Comparison of ENCODE assay signal across 8 mouse cellular contexts in the genomic region with DNA sequence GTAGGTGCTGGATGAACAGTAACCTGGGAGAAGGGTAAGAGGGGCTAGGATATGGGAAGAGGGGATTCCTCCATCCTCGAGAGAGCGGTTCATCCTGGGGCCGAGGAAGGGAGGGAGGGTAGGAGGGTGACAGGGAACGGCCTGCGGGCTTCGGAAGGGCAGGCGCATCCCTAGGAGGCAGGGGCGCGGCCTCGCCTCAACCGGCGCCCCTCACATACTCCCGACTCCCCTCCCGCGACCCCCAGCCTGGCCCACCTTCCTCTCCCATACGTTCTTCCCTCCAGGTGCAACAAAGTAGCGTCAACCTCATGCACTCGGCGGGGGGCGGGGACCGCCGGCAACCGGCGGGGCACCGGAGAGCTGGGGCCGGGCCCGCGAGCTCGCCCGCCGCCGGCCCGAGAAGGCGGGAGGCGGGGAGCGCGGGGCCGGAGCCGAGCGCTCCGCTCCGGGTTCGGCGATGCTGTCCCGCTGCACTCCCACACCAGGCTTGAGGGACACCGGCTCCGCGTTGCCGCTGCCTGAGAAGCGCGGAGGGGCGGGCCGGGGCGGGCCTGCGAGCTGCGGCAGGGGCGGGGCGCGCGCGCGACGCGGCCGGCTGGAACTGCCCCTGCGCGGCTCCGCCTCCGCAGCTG. TPM values are rescaled to one million over a fixed set of nuclear protein-coding genes. Genes with fewer than 3 reads are reported as not detected.
DNase-seq lines count a peak whose midpoint lies in the region; ATAC-seq and TF ChIP-seq lines count a peak whose summit lies in the region.

A gene (minus strand): TSS at position 513 of the 632 bp plus-strand sequence.

- H3K4me3 ChIP-seq in heart, embryonic 13.5 days: peak within 1 kb of the TSS; percentile 70
- peak within 1 kb of the TSS; percentile 72 to 97 for H3K4me3 ChIP-seq in MEL (ENCODE audit: control insufficient read depth in 1 of 2, insufficient read depth in 1 of 2, low read depth in 2 of 2, low read length in 2 of 2)
- peak within 1 kb of the TSS; percentile 81 for H3K4me3 ChIP-seq in embryonic facial prominence, embryonic 14.5 days (ENCODE audit: low read depth, low read length)
- peak within 1 kb of the TSS; percentile 66 for H3K4me3 ChIP-seq in intestine, postnatal 0 days (ENCODE audit: low read depth, low read length)
- peak within 1 kb of the TSS; percentile 85 for H3K4me3 ChIP-seq in midbrain, embryonic 12.5 days

- peak in 1 of 2 experiments; percentile 30; a peak in 1 of 4 replicates for TF ChIP-seq POLR2A in MEL (IDR thresholded peaks at IDR 0.05; ENCODE audit: control insufficient read depth in 1 of 2, insufficient read depth in 1 of 2, low read depth in 1 of 2, low read length in 2 of 2, poor library complexity in 1 of 2)

- H3K36me3 ChIP-seq in heart, embryonic 13.5 days: peaks cover 26% of the 10 kb centered on the region
- 0 out of 4 replicates have a peak, but pooled peaks cover 0 to 5% of the 10 kb centered on the region in 2 experiments for H3K36me3 ChIP-seq in MEL (ENCODE audit: control insufficient read depth in 1 of 2, insufficient read depth in 2 of 2, low read length in 2 of 2)
- H3K36me3 ChIP-seq in embryonic facial prominence, embryonic 14.5 days (ENCODE audit: control insufficient read depth, insufficient read depth, low read length): peaks cover 23% of the 10 kb centered on the region
- H3K36me3 ChIP-seq in intestine, postnatal 0 days (ENCODE audit: control insufficient read depth, insufficient read depth): no peaks in the 10 kb centered on the region
- peaks cover 29% of the 10 kb centered on the region for H3K36me3 ChIP-seq in midbrain, embryonic 12.5 days

- TF ChIP-seq EP300 in MEL (IDR thresholded peaks at IDR 0.05; ENCODE audit: low read depth in 1 of 2, low read length in 2 of 2): no peak

- TF ChIP-seq CTCF in MEL (IDR thresholded peaks at IDR 0.05 in 2 of 3, conservative IDR thresholded peaks at IDR 0.05 in 1 of 3; ENCODE audit: control insufficient read depth in 1 of 3, insufficient read depth in 1 of 3, low read depth in 2 of 3, low read length in 3 of 3, poor library complexity in 1 of 3, severe bottlenecking in 1 of 3): no peak
- no peak for TF ChIP-seq CTCF in intestine, postnatal 0 days (IDR thresholded peaks at IDR 0.05; ENCODE audit: low read depth)

- H3K9ac ChIP-seq in heart, embryonic 13.5 days: peak within 1 kb of the TSS; percentile 84
- peak within 1 kb of the TSS; percentile 70 for H3K9ac ChIP-seq in MEL (ENCODE audit: control insufficient read depth, low read depth, low read length, poor library complexity, severe bottlenecking)
- H3K9ac ChIP-seq in embryonic facial prominence, embryonic 14.5 days (ENCODE audit: low read depth, low read length): peak within 1 kb of the TSS; percentile 83
- H3K9ac ChIP-seq in intestine, postnatal 0 days (ENCODE audit: low read depth, low read length): peak within 1 kb of the TSS; percentile 58
- H3K9ac ChIP-seq in midbrain, embryonic 12.5 days (replicated peaks): peak within 1 kb of the TSS; percentile 94

- no peaks in the 10 kb centered on the region for H3K9me3 ChIP-seq in heart, embryonic 13.5 days
- H3K9me3 ChIP-seq in MEL (replicated peaks; ENCODE audit: insufficient read depth, low read length): no peaks in the 10 kb centered on the region
- H3K9me3 ChIP-seq in embryonic facial prominence, embryonic 14.5 days (ENCODE audit: control insufficient read depth, low read length): no peaks in the 10 kb centered on the region
- no peaks in the 10 kb centered on the region for H3K9me3 ChIP-seq in intestine, postnatal 0 days (ENCODE audit: control insufficient read depth)
- no peaks in the 10 kb centered on the region for H3K9me3 ChIP-seq in midbrain, embryonic 12.5 days

- intact Hi-C loops in heart, postnatal 36 days (cut with DNase I): loop anchor here (1.0 to 5.0 kb wide), 2 partner anchors 12 to 46 kb away; no protein-coding TSS in a partner anchor

- H3K27me3 ChIP-seq in heart, embryonic 13.5 days (replicated peaks): 0 out of 2 replicates have a peak, but pooled peaks cover 5% of the 10 kb centered on the region
- H3K27me3 ChIP-seq in MEL (ENCODE audit: control insufficient read depth in 1 of 2, insufficient read depth in 2 of 2, low read length in 2 of 2): no peaks in the 10 kb centered on the region
- H3K27me3 ChIP-seq in embryonic facial prominence, embryonic 14.5 days (replicated peaks; ENCODE audit: control insufficient read depth, insufficient read depth, low read length): no peaks in the 10 kb centered on the region
- H3K27me3 ChIP-seq in intestine, postnatal 0 days (replicated peaks; ENCODE audit: control insufficient read depth, insufficient read depth, low read length): no peaks in the 10 kb centered on the region
- no peaks in the 10 kb centered on the region for H3K27me3 ChIP-seq in midbrain, embryonic 12.5 days

- no peak for TF ChIP-seq RAD21 in MEL (IDR thresholded peaks at IDR 0.05; ENCODE audit: low read depth, low read length)

- peak within 1 kb of the TSS; percentile 63 for H3K27ac ChIP-seq in heart, embryonic 13.5 days (replicated peaks)
- H3K27ac ChIP-seq in MEL (ENCODE audit: control insufficient read depth, low read depth, low read length): no peak within 1 kb of the TSS
- peak within 1 kb of the TSS; percentile 81 for H3K27ac ChIP-seq in embryonic facial prominence, embryonic 14.5 days (replicated peaks; ENCODE audit: low read depth, low read length)
- peak within 1 kb of the TSS; percentile 23; the same call in 1 of the 2 replicates for H3K27ac ChIP-seq in intestine, postnatal 0 days (ENCODE audit: low read depth, low read length)
- H3K27ac ChIP-seq in midbrain, embryonic 12.5 days (replicated peaks): peak within 1 kb of the TSS; percentile 88

- H3K79me2 ChIP-seq in MEL (ENCODE audit: control insufficient read depth, insufficient read depth, low read length, poor library complexity): peaks cover 4% of the 10 kb centered on the region; the same call in 1 of the 2 replicates

- H3K4me2 ChIP-seq in heart, embryonic 13.5 days: peak within 1 kb of the TSS; percentile 97
- peak within 1 kb of the TSS; percentile 65 for H3K4me2 ChIP-seq in embryonic facial prominence, embryonic 14.5 days (ENCODE audit: low read depth, low read length)
- peak within 1 kb of the TSS; percentile 98 for H3K4me2 ChIP-seq in intestine, postnatal 0 days (replicated peaks; ENCODE audit: low read depth)
- peak within 1 kb of the TSS; percentile 82 for H3K4me2 ChIP-seq in midbrain, embryonic 12.5 days (replicated peaks)

- no peak for ATAC-seq in heart, embryonic 13.5 days (ENCODE audit: extremely low read depth, insufficient number of reproducible peaks, low FRiP score, low TSS enrichment)
- peak; percentile 1; the same call in 1 of the 2 replicates for ATAC-seq in embryonic facial prominence, embryonic 14.5 days (ENCODE audit: low read depth)
- no peak for ATAC-seq in intestine, postnatal 0 days
- ATAC-seq in midbrain, embryonic 12.5 days (ENCODE audit: low FRiP score, low read depth): peak; percentile 21
- no peak for ATAC-seq in CD4-positive, CD25-positive, alpha-beta regulatory T cell, adult 4 months

- DNase-seq in heart, postnatal 36 days: no peak
- no peak for DNase-seq in MEL (ENCODE audit: low read depth, low spot score)
- no peak for DNase-seq in embryonic facial prominence, embryonic 14.5 days (ENCODE audit: low spot score)
- no peak for DNase-seq in cerebellum, postnatal 25 days

- WGBS in heart, embryonic 13.5 days: under 1% methylated on average over 64 of the region's 69 CpGs
- under 1% methylated on average over 16 of the region's 69 CpGs for WGBS in embryonic facial prominence, embryonic 14.5 days
- 0% methylated on average over 49 of the region's 69 CpGs for WGBS in intestine, postnatal 0 days
- 1% methylated on average over 52 of the region's 69 CpGs for WGBS in midbrain, embryonic 12.5 days

- H3K4me1 ChIP-seq in heart, embryonic 13.5 days: peaks cover 15% of the 10 kb centered on the region
- no peaks in the 10 kb centered on the region for H3K4me1 ChIP-seq in MEL (ENCODE audit: control insufficient read depth in 1 of 2, insufficient read depth in 2 of 2, low read length in 2 of 2)
- no peaks in the 10 kb centered on the region; the same call in 1 of the 2 replicates for H3K4me1 ChIP-seq in embryonic facial prominence, embryonic 14.5 days (ENCODE audit: control insufficient read depth, insufficient read depth, low read length)
- H3K4me1 ChIP-seq in intestine, postnatal 0 days (replicated peaks; ENCODE audit: control insufficient read depth, insufficient read depth, low read length): no peaks in the 10 kb centered on the region
- peaks cover 21% of the 10 kb centered on the region for H3K4me1 ChIP-seq in midbrain, embryonic 12.5 days

TF ChIP-seq in MEL, 35 proteins besides CTCF, POLR2A, EP300 and RAD21:
- TF ChIP-seq CHD2 (IDR thresholded peaks at IDR 0.05; ENCODE audit: low read length): no peak
- TF ChIP-seq NELFE (IDR thresholded peaks at IDR 0.05; ENCODE audit: low read depth, low read length): peak; percentile 54; the same call in 1 of the 2 replicates
- TF ChIP-seq ZKSCAN1 (IDR thresholded peaks at IDR 0.05; ENCODE audit: low read depth, low read length): no peak
- 0 out of 2 replicates have a peak, but pooled peaks have one; percentile 30 for TF ChIP-seq MAZ (IDR thresholded peaks at IDR 0.05; ENCODE audit: low read depth, low read length)
- no peak for TF ChIP-seq BHLHE40 (IDR thresholded peaks at IDR 0.05; ENCODE audit: borderline replicate concordance, low read depth, low read length)

RNA-seq across cellular contexts. Expression of the gene that starts here (rescaled TPM):
- polyA plus RNA-seq in heart, embryonic 13.5 days (2015; fragmentation: Nextera tagmentation; extraction: Ambion mirVana): 3.1 and 3.8 TPM in 2 replicates
- 1 to 10 TPM; 4.5 to 4.9 TPM for total RNA-seq in heart, postnatal 36 days (2021)
- 5.6 and 7.3 TPM in 2 replicates for total RNA-seq in MEL (2012; rRNA removed)
- 10 to 100 TPM in 1 of 2 experiments, not detected in 1; 14.8 TPM for polyA plus RNA-seq in MEL (2012; ENCODE audit: insufficient read depth in 1 of 2, insufficient read length in 2 of 2, low read depth in 1 of 2, low replicate concordance in 2 of 2, missing spikeins in 1 of 2)
- polyA plus RNA-seq in embryonic facial prominence, embryonic 14.5 days (2014; fragmentation: Nextera tagmentation; extraction: Ambion mirVana): 6.2 and 8.5 TPM in 2 replicates
- 1.7 and 1.8 TPM in 2 replicates for polyA plus RNA-seq in intestine, postnatal 0 days (2015; fragmentation: Nextera tagmentation; extraction: Ambion mirVana)
- polyA plus RNA-seq in midbrain, embryonic 12.5 days (2016; fragmentation: Nextera tagmentation; extraction: Ambion mirVana): 16.7 and 17.7 TPM in 2 replicates
- 1 to 10 TPM; 3.8 to 6.9 TPM for polyA plus RNA-seq in CD4-positive, CD25-positive, alpha-beta regulatory T cell, adult 4 months (2017; shearing (Covaris generic))

Comparison
In these comparisons a context has a peak if more than half of its experiments do, and no peak if none do; other contexts are left out.
1. ATAC-seq: peak in embryonic facial prominence, embryonic 14.5 days (single experiment) and midbrain, embryonic 12.5 days (single experiment); none in heart, embryonic 13.5 days (single experiment), intestine, postnatal 0 days (single experiment) and CD4-positive, CD25-positive, alpha-beta regulatory T cell, adult 4 months (single experiment).
2. Peak in every context shown above with its lines, with median percentiles within 50 percentile points of each other: H3K4me2 ChIP-seq, H3K4me3 ChIP-seq and H3K9ac ChIP-seq.